Mouse (Mus musculus): ENCODE measurements around the gene Sash1. TPM values are rescaled to one million over a fixed set of nuclear protein-coding genes. Genes with fewer than 3 reads are reported as not detected.

Gene Sash1
- total RNA-seq, 1 experiment from 2014 or later = 28.1 TPM

DNA sequence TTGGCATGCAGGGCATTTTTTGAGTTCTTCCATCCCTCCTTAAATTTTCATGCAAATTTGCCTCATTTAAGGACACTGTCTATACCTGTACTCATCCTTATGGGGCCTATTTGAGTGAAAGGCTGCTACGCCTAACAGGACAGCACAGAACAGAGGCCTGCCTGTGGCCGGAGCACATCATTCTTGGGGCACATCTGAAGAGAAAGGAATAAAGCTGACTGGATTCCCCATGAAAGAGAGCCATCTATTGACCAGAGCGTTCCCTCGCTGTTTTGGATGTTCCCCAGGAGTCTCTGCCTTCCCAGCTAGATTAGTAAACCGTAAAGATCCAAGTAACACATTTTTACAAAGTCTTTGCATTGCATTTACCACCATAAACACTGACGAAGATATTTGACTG lies 203.5 kb downstream of the Sash1 start:
- DNase-seq = no peak

DNA sequence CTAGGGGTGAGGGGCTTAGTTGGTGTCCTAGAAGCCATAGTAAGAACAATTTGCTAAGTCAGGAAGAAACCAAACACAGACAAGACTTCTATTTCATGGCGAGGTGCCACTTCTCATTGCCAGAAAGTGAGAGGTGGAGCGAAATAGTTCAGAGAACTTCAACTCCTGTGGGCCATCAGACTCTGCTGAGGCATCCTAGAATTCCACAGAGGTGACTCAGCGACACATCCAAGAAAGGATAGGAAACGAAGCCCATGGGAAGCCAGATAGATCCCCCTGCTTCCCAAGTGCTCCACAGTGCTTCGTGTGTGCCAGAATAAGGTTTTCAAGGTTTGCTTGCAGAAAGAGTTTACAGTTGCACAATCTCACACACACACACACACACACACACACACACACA lies 209.1 kb downstream of the Sash1 start:
- DNase-seq = no peak
